Mouse (Mus musculus) right cerebral cortex, adult 18-20 months (tissue): ENCODE data around the gene Hils1.
"Not testable (repeated sequence)": the region's sequence is repeated elsewhere in the genome, so short reads cannot be mapped to it uniquely, and the experiment has no call there.

Experiments used
- DNase-seq: peaks from one replicate; pipeline ENCODE4 v3.0.0; 2022; ENCODE audit warnings: mixed read lengths

Gene Hils1

GRCm38 (mm10) chr11:95006525-95007219 lies 39.3 kb downstream of the Hils1 start:
- peak; percentile 74 for DNase-seq

- no peak for DNase-seq
These were observed 40.0 kb downstream of the Hils1 start for GRCm38 (mm10) chr11:95007418-95007817.

- DNase-seq = no peak
These were observed 41.6 kb downstream of the Hils1 start for GRCm38 (mm10) chr11:95008661-95009628.

- no peak for DNase-seq
These were observed 42.2 kb downstream of the Hils1 start, which contains the start of gene Samd14 for GRCm38 (mm10) chr11:95009629-95010014. Samd14 (plus strand) TSS chr11:95009879.

- DNase-seq = no peak
These were observed 42.8 kb downstream of the Hils1 start for GRCm38 (mm10) chr11:95010141-95010739.

- DNase-seq = not testable (repeated sequence)
These were observed 43.5 kb downstream of the Hils1 start for GRCm38 (mm10) chr11:95010841-95011403.

- DNase-seq = no peak
These were observed 44.0 kb downstream of the Hils1 start for GRCm38 (mm10) chr11:95011416-95011815.

- no peak for DNase-seq
These were observed 44.7 kb downstream of the Hils1 start for GRCm38 (mm10) chr11:95012075-95012474.

GRCm38 (mm10) chr11:95012487-95012886 lies 45.1 kb downstream of the Hils1 start:
- no peak for DNase-seq

- DNase-seq = no peak
These were observed 48.1 kb downstream of the Hils1 start for GRCm38 (mm10) chr11:95015484-95015883.
